Comparison of ENCODE assay signal across 14 mouse cellular contexts in genomic region chr15:31352494-31353279, GRCm38 (mm10). TPM values are rescaled to one million over a fixed set of nuclear protein-coding genes. Genes with fewer than 3 reads are reported as not detected.
DNase-seq lines count a peak whose midpoint lies in the region; ATAC-seq and TF ChIP-seq lines count a peak whose summit lies in the region.
"Had no signal": no experiment of that assay in that cellular context is flagged by ENCODE, and none has a peak within 500 bp of the region (broad histone marks: within the 10 kb centered on the region; RNA-seq: fewer than 3 reads in every experiment).

No protein-coding gene starts in this region.

- no peak for TF ChIP-seq POLR2A in liver, adult 2 months (IDR thresholded peaks at IDR 0.05; ENCODE audit: extremely low read depth, insufficient read depth, low read length)

- H3K36me3 ChIP-seq in heart, embryonic 10.5 days = no peaks in the 10 kb centered on the region
- H3K36me3 ChIP-seq in liver, adult 2 months (ENCODE audit: control insufficient read depth, insufficient read depth, low read length) = no peaks in the 10 kb centered on the region
- no peaks in the 10 kb centered on the region for H3K36me3 ChIP-seq in liver, embryonic 12.5 days
- no peaks in the 10 kb centered on the region for H3K36me3 ChIP-seq in heart, embryonic 16.5 days (ENCODE audit: control insufficient read depth, insufficient read depth)
- H3K36me3 ChIP-seq: limb, embryonic 15.5 days had no signal

- 0 out of 2 replicates have a peak, but pooled peaks cover 8% of the 10 kb centered on the region for H3K4me1 ChIP-seq in heart, embryonic 10.5 days
- peaks cover 7% of the 10 kb centered on the region; the same call in 1 of the 2 replicates for H3K4me1 ChIP-seq in liver, adult 2 months (ENCODE audit: control insufficient read depth, insufficient read depth, low read length)
- peaks cover 7% of the 10 kb centered on the region; the same call in 1 of the 2 replicates for H3K4me1 ChIP-seq in liver, embryonic 12.5 days
- peaks cover 7% of the 10 kb centered on the region for H3K4me1 ChIP-seq in heart, embryonic 16.5 days (ENCODE audit: control insufficient read depth, insufficient read depth, low read length)
- H3K4me1 ChIP-seq: limb, embryonic 15.5 days had no signal

- H3K27ac ChIP-seq in heart, embryonic 10.5 days = no peak overlapping the region
- H3K27ac ChIP-seq in liver, adult 2 months (replicated peaks; ENCODE audit: insufficient read depth, low read depth, low read length) = peak overlapping the region; percentile 5; the same call in 1 of the 2 replicates
- no peak overlapping the region for H3K27ac ChIP-seq in liver, embryonic 12.5 days
- H3K27ac ChIP-seq in heart, embryonic 16.5 days (ENCODE audit: low read length) = peak overlapping the region; percentile 12; the same call in 1 of the 2 replicates
- H3K27ac ChIP-seq: limb, embryonic 15.5 days had no signal

- H3K79me2 ChIP-seq in liver, adult 2 months (ENCODE audit: control insufficient read depth, insufficient read depth, low read length) = peaks cover 46% of the 10 kb centered on the region

- no peak overlapping the region for H3K4me2 ChIP-seq in liver, embryonic 12.5 days
- H3K4me2 ChIP-seq in heart, embryonic 16.5 days (ENCODE audit: low read depth, low read length) = no peak overlapping the region
- H3K4me2 ChIP-seq: limb, embryonic 15.5 days had no signal

- H3K27me3 ChIP-seq in heart, embryonic 10.5 days (ENCODE audit: insufficient read depth, poor library complexity, severe bottlenecking) = no peaks in the 10 kb centered on the region
- H3K27me3 ChIP-seq in liver, adult 2 months (ENCODE audit: control insufficient read depth, insufficient read depth, low read length) = no peaks in the 10 kb centered on the region
- no peaks in the 10 kb centered on the region for H3K27me3 ChIP-seq in liver, embryonic 12.5 days (replicated peaks)
- no peaks in the 10 kb centered on the region for H3K27me3 ChIP-seq in heart, embryonic 16.5 days (ENCODE audit: control insufficient read depth, insufficient read depth, low read length)
- H3K27me3 ChIP-seq: limb, embryonic 15.5 days; Patski had no signal

- H3K9ac ChIP-seq in liver, adult 2 months (ENCODE audit: low read depth, low read length) = no peak overlapping the region
- H3K9ac ChIP-seq in liver, embryonic 12.5 days = no peak overlapping the region
- H3K9ac ChIP-seq in heart, embryonic 16.5 days (ENCODE audit: low read length) = no peak overlapping the region
- H3K9ac ChIP-seq: limb, embryonic 15.5 days had no signal

- no peak; the same call in 1 of the 2 replicates for ATAC-seq in liver, embryonic 12.5 days
- ATAC-seq in heart, embryonic 16.5 days (replicated peaks; ENCODE audit: extremely low read depth, insufficient read depth, low FRiP score) = peak; percentile 66
- ATAC-seq: forebrain, embryonic 14.5 days; Patski had no signal

- WGBS in heart, embryonic 10.5 days = 83% methylated on average over 13 of the region's 13 CpGs
- WGBS in liver, adult 2 months = 53% methylated on average over 13 of the region's 13 CpGs
- 63% methylated on average over 13 of the region's 13 CpGs for WGBS in liver, embryonic 12.5 days (ENCODE audit: insufficient replicate concordance)
- WGBS in heart, embryonic 16.5 days = 75% methylated on average over 13 of the region's 13 CpGs

- intact Hi-C loops in left cerebral cortex, postnatal 36 days (cut with DNase I) = no loop called here

- TF ChIP-seq CTCF in liver, adult 2 months (IDR thresholded peaks at IDR 0.05; ENCODE audit: low read depth, low read length) = no peak

- H3K4me3 ChIP-seq in heart, embryonic 10.5 days = no peak overlapping the region
- no peak overlapping the region for H3K4me3 ChIP-seq in liver, adult 2 months (ENCODE audit: insufficient read depth, low read depth, low read length)
- no peak overlapping the region for H3K4me3 ChIP-seq in liver, embryonic 12.5 days
- H3K4me3 ChIP-seq in heart, embryonic 16.5 days (ENCODE audit: low read length) = no peak overlapping the region
- H3K4me3 ChIP-seq: limb, embryonic 15.5 days had no signal

- DNase-seq in heart, adult 11 months = peak; percentile 91
- no peak for DNase-seq in heart, embryonic 10.5 days (ENCODE audit: low spot score)
- DNase-seq in liver, adult 2 months (ENCODE audit: extremely low read depth, low read depth, low spot score) = peak; percentile 84
- peak; percentile 20 for DNase-seq in adipocyte (ENCODE audit: low spot score)
- no peak for DNase-seq in cerebellum, postnatal 25 days
- no peak for DNase-seq in left cerebral cortex, postnatal 36 days (ENCODE audit: low spot score in 2 of 2)
- DNase-seq: cerebellum, adult 2 months; kidney, adult 9 months; thymus, adult 2 months had no signal

- H3K9me3 ChIP-seq in heart, embryonic 10.5 days = no peaks in the 10 kb centered on the region
- no peaks in the 10 kb centered on the region for H3K9me3 ChIP-seq in liver, embryonic 12.5 days (replicated peaks)
- no peaks in the 10 kb centered on the region; the same call in 1 of the 2 replicates for H3K9me3 ChIP-seq in heart, embryonic 16.5 days (replicated peaks; ENCODE audit: control insufficient read depth, low read length)
- H3K9me3 ChIP-seq: limb, embryonic 15.5 days had no signal

RNA-seq across cellular contexts. Expression of gene Ankrd33b, which starts 14.8 kb away (rescaled TPM):
- polyA plus RNA-seq in heart, embryonic 10.5 days (2016; fragmentation: Nextera tagmentation; extraction: Ambion mirVana) = 1.8 and 2.1 TPM in 2 replicates
- 13.1 and 14.4 TPM in 2 replicates for total RNA-seq in liver, adult 2 months (2014; rRNA removed)
- polyA plus RNA-seq in liver, adult 2 months (2012; rRNA removed) = 9.1 and 14.1 TPM in 2 replicates
- 0.50 and 0.60 TPM in 2 replicates for polyA plus RNA-seq in liver, embryonic 12.5 days (2016; fragmentation: Nextera tagmentation; extraction: Ambion mirVana)
- 4.6 and 5.4 TPM in 2 replicates for polyA plus RNA-seq in heart, embryonic 16.5 days (2015; fragmentation: Nextera tagmentation; extraction: Ambion mirVana)
- 10 to 100 TPM; 70.4 to 76.4 TPM for total RNA-seq in left cerebral cortex, postnatal 36 days (2021)

Comparison
In these comparisons a context has a peak if more than half of its experiments do, and no peak if none do; other contexts are left out.
1. DNase-seq: peak in heart, adult 11 months (single experiment), liver, adult 2 months (single experiment) and adipocyte (single experiment); none in heart, embryonic 10.5 days (single experiment), cerebellum, postnatal 25 days (0 of 2) and left cerebral cortex, postnatal 36 days (0 of 2).
2. H3K27ac ChIP-seq: peak in liver, adult 2 months (single experiment) and heart, embryonic 16.5 days (single experiment); none in heart, embryonic 10.5 days (single experiment) and liver, embryonic 12.5 days (single experiment).